Mouse (Mus musculus): Measurements from ENCODE around the gene Wnt11.

DNA sequence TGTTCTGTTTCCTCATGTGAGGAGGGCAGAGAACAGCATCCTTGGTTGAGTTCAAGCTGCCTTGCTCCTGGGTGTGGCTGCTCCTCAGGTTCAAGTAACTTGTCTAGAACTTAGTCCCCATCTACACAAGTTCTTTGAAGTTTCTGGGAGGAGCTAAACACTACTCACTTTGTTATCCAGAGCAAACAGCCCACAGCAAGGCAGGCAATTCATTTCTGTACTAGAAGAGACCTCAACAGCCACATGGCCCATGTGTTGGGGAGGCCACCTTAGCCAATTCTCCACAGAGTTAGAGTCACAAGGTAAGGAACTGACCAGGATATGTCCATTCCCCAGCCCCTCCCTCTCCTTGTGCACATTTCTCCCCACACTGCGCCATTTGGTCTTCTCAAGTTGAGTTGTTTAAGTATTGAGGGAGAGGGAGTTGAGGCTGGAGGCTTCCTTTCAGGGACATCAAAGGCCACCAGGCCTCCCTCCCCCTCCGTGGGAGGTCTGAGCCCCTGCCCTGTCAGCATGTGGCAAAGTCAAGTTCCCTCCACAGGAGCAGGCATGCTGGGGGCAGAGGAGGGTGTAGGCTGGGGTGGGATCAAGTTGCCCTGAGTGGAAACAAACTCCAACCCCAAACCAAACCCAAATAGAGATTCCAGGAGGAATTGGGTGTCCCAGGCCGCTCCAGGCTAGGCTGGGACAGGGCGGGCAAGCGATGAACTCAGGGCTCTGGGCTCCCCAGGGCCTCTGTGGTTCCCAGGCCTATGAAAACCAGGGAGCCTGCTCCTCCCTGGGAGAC, 37.4 kb upstream of the Wnt11 start:
- no peak for TF ChIP-seq CTCF (IDR thresholded peaks at IDR 0.05; ENCODE audit: borderline replicate concordance, extremely low read depth, insufficient read depth, insufficient read length)
- TF ChIP-seq POLR2A (IDR thresholded peaks at IDR 0.05; ENCODE audit: borderline replicate concordance, extremely low read depth, insufficient read depth, insufficient read length, poor library complexity, severe bottlenecking) = no peak
